Mouse (Mus musculus) intestine, embryonic 16.5 days (tissue): ENCODE measurements around the gene I830077J02Rik. TPM values are rescaled to one million over a fixed set of nuclear protein-coding genes. Genes with fewer than 3 reads are reported as not detected.

Experiments used
- ATAC-seq: fragments of 200-750 bp; cut with Nextera tagmentation; 2 replicates; pipeline ENCODE4 v1.8.0; 2017; ENCODE audit warnings: moderate TSS enrichment, moderate library complexity
- H3K27ac ChIP-seq: fragments of 300-500 bp; sonication (generic); 2 replicates; pipeline ENCODE4 v1.5.1; 2014; ENCODE audit warnings: mild to moderate bottlenecking, low read length
- H3K27me3 ChIP-seq: fragments of 300-500 bp; sonication (generic); replicated peaks from 2 replicates; pipeline ENCODE4 v1.6.1; 2014; ENCODE audit warnings: low read length, control low read depth, mixed read lengths; ENCODE audit not compliant: control insufficient read depth, insufficient read depth
- H3K36me3 ChIP-seq: fragments of 300-500 bp; sonication (generic); 2 replicates; pipeline ENCODE4 v1.6.1; 2014; ENCODE audit warnings: low read length, control low read depth; ENCODE audit not compliant: control insufficient read depth, insufficient read depth
- H3K4me1 ChIP-seq: fragments of 300-500 bp; sonication (generic); 2 replicates; pipeline ENCODE4 v1.6.1; 2014; ENCODE audit warnings: low read length, control low read depth, mixed read lengths; ENCODE audit not compliant: control insufficient read depth, insufficient read depth
- H3K4me2 ChIP-seq: fragments of 300-500 bp; sonication (generic); 2 replicates; pipeline ENCODE4 v1.6.1; 2014; ENCODE audit warnings: low read depth, low read length, control low read depth
- H3K4me3 ChIP-seq: fragments of 300-500 bp; sonication (generic); 2 replicates; pipeline ENCODE4 v1.5.1; 2014; ENCODE audit warnings: mild to moderate bottlenecking, low read length
- H3K9ac ChIP-seq: fragments of 300-500 bp; sonication (generic); 2 replicates; pipeline ENCODE4 v1.6.1; 2014; ENCODE audit warnings: low read depth, low read length
- H3K9me3 ChIP-seq: fragments of 300-500 bp; sonication (generic); 2 replicates; pipeline ENCODE4 v1.6.1; 2016; ENCODE audit warnings: low read length, control low read depth; ENCODE audit not compliant: control insufficient read depth
- WGBS: fragments of 180-500 bp; shearing (Covaris S2); extraction: QIAGEN DNeasy Blood & Tissue Kit; methylation state at CpG from one replicate; pipeline ENCODE4 v1.1.7; 2014; 5-methylcytosine and 5-hydroxymethylcytosine counted together
- polyA plus RNA-seq: library from polyadenylated mRNA; unstranded; fragments of >200 nt; fragmentation: Nextera tagmentation; extraction: Ambion mirVana; gene quantifications from 2 replicates; pipeline ENCODE4 v1.2.1, GENCODE M21; 2015

Gene I830077J02Rik
- polyA plus RNA-seq, 1 experiment from 2014 or later: 1.1 TPM

DNA sequence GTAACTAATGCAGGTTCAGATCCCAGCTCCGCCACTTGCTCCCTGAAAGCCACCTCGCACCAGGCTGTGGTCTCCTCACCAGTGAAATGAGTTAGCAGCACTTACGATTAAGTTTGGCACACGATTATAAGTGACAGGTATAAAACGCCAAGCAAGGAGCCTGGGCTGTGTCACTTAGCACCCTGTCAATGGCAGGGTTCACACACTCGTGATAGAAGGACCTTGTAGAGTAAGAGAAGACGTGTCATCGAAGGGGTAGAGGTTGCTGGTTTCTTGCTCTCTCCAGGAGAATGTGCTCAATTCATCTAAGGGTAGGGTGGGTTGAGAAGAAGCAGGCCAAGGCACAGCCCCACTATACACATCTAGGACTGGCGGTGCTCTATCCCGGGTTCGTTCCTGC lies 33.6 kb downstream of the I830077J02Rik start:
- Histone ChIP-seq H3K27ac (no peak overlapping the region), H3K4me2 (no peak overlapping the region), H3K9me3 (no peaks in the 10 kb centered on the region), H3K27me3 (no peaks in the 10 kb centered on the region), H3K4me1 (peaks cover 15% of the 10 kb centered on the region), H3K4me3 (no peak overlapping the region), H3K9ac (no peak overlapping the region), H3K36me3 (no peaks in the 10 kb centered on the region)
- no peak for ATAC-seq
- WGBS: 90% methylated on average over 11 of the region's 11 CpGs

DNA sequence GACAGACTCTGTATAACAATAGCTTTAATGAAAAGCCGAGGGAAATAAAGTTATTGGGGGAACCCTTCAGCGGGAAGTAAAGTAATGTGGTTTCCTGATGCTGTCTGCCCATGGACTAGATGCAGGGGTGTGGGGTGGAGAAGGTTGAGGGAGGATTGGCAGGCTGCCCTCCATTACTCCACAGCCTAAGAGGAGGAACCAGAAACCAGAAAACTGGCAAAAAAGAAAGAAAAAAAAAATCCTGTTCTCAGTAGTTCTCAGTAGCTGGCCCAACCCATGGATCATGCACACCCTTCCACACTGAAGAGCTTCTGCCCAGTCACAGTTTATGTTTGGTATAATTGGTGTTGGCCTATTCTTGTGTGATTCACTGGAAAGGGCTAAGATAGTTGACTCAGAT lies 34.1 kb downstream of the I830077J02Rik start:
- Histone ChIP-seq H3K4me1 (peaks cover 18% of the 10 kb centered on the region), H3K4me2 (no peak overlapping the region), H3K36me3 (no peaks in the 10 kb centered on the region), H3K9me3 (no peaks in the 10 kb centered on the region), H3K9ac (no peak overlapping the region), H3K27ac (no peak overlapping the region), H3K27me3 (no peaks in the 10 kb centered on the region), H3K4me3 (no peak overlapping the region)
- ATAC-seq: no peak
- WGBS: 76% methylated on average over 2 of the region's 2 CpGs

- H3K27ac ChIP-seq: no peak overlapping the region
- H3K4me1 ChIP-seq: peaks cover 18% of the 10 kb centered on the region
- H3K9me3 ChIP-seq: no peaks in the 10 kb centered on the region
- no peak overlapping the region for H3K9ac ChIP-seq
- H3K4me3 ChIP-seq: no peak overlapping the region
- no peaks in the 10 kb centered on the region for H3K36me3 ChIP-seq
- H3K4me2 ChIP-seq: no peak overlapping the region
- no peaks in the 10 kb centered on the region for H3K27me3 ChIP-seq
- WGBS: 88% methylated on average over 3 of the region's 3 CpGs
- ATAC-seq: no peak
Observed at GRCm38 (mm10) chr3:105896811-105897210, 35.7 kb downstream of the I830077J02Rik start.

- peak overlapping the region; percentile 81 for H3K27ac ChIP-seq
- no peak overlapping the region for H3K4me3 ChIP-seq
- ATAC-seq: peak; percentile 86
- H3K36me3 ChIP-seq: no peaks in the 10 kb centered on the region
- H3K4me2 ChIP-seq: 0 out of 2 replicates have a peak overlapping the region, but pooled peaks have one; percentile 24
- H3K9ac ChIP-seq: peak overlapping the region; percentile 23; the same call in 1 of the 2 replicates
- WGBS: 57% methylated on average over 23 of the region's 23 CpGs
- no peaks in the 10 kb centered on the region for H3K9me3 ChIP-seq
- peaks cover 22% of the 10 kb centered on the region for H3K4me1 ChIP-seq
- H3K27me3 ChIP-seq: no peaks in the 10 kb centered on the region
Observed at GRCm38 (mm10) chr3:105894601-105895592, 37.6 kb downstream of the I830077J02Rik start.

GRCm38 (mm10) chr3:105893941-105894391 lies 38.5 kb downstream of the I830077J02Rik start:
- H3K4me3 ChIP-seq: no peak overlapping the region
- H3K9ac ChIP-seq: no peak overlapping the region
- peak overlapping the region; percentile 81 for H3K27ac ChIP-seq
- ATAC-seq: peak; percentile 45
- H3K9me3 ChIP-seq: no peaks in the 10 kb centered on the region
- no peaks in the 10 kb centered on the region for H3K36me3 ChIP-seq
- H3K4me2 ChIP-seq: peak overlapping the region; percentile 24; the same call in 1 of the 2 replicates
- peaks cover 22% of the 10 kb centered on the region for H3K4me1 ChIP-seq
- H3K27me3 ChIP-seq: no peaks in the 10 kb centered on the region
- 35% methylated on average over 6 of the region's 6 CpGs for WGBS

DNA sequence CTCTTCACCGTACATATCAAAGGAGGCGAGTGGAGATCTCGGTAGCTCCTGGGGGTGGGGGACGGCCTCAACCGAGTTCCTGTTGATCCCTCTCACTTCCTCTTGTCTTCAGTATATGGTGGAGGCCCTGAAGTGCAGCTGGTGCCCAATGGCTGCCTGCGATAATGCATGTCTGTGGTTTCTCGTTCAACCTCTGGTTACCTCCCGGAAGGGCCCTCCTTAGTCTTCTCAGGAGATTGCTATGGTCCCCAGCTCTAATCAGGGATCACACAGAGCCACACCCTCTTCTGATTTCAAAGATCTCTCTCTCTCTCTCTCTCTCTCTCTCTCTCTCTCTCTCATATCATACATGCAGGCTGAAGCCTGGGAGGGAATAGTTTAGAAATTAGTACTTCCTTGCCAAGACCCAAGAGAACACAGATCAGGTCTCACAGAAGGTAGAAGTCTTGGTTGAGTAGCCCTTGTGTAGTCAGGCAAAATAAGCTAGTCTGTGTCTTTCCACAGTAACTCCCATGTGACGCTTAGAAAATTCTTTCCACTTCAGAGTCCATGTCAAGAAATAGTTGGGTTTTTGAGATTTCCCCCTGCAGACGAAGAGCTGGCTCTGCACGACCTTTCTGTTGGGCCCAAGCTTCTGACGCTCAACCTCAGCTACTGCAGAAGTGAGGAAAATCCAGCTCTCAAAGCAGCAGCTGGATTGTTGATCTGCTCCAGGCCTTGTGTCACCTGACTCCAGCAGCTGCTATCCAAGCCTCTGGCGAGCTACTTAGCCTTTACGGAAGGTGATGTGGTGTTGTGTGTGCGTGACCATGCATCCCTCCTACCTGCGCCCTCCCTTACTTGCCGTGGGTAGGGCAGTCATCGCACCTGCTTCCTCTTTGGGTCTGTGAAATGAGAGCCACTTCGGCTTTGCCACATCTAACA lies 39.6 kb downstream of the I830077J02Rik start:
- Histone ChIP-seq H3K36me3 (no peaks in the 10 kb centered on the region), H3K9me3 (no peaks in the 10 kb centered on the region), H3K4me3 (no peak overlapping the region), H3K4me1 (peaks cover 22% of the 10 kb centered on the region), H3K27me3 (no peaks in the 10 kb centered on the region), H3K27ac (no peak overlapping the region; the same call in 1 of the 2 replicates), H3K9ac (no peak overlapping the region), H3K4me2 (no peak overlapping the region)
- 80% methylated on average over 19 of the region's 19 CpGs for WGBS
- ATAC-seq: no peak

DNA sequence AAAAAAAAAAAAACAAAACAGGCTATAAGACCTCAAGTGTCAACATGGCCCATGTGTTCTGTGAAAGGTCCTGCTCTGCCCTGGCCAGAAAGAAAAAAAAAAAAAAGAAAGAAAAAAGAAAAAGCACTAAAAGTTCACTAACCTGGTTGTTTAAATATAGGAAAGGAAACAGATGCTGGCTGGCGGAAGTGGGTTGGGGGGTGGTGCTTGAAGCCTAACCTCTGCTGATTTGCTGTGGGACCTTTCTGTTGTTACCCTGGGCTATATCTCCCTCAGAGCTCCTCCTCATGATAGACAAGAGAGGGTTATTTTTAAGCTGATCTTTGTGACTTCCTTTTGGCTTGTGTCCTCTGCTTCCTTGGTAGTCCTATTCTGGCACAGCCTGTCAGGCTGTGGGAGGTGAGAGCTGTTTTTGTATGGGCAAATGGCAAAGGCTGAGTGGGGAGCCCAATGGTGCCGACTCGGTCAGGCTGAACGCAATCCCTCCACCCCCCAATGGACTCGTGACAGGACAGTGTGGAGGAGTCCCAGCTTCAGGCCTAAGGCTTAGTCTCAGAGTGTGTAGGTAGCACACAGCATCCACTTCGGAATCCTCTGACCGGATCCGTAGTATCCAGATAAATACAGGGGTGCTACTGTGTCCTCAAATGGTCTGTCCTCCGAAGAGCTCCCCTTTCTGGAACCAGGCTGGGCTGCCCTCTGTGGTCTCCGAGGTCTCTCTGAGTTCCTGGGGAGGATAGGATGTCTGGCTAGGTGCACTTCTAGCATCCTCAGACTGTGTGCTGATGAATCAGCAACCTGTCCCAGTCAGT lies 40.5 kb downstream of the I830077J02Rik start:
- Histone ChIP-seq H3K36me3 (no peaks in the 10 kb centered on the region), H3K27me3 (no peaks in the 10 kb centered on the region), H3K9ac (no peak overlapping the region), H3K4me2 (no peak overlapping the region), H3K27ac (peak overlapping the region; percentile 50), H3K9me3 (no peaks in the 10 kb centered on the region), H3K4me1 (peaks cover 22% of the 10 kb centered on the region), H3K4me3 (no peak overlapping the region)
- no peak for ATAC-seq
- WGBS: 78% methylated on average over 10 of the region's 10 CpGs

DNA sequence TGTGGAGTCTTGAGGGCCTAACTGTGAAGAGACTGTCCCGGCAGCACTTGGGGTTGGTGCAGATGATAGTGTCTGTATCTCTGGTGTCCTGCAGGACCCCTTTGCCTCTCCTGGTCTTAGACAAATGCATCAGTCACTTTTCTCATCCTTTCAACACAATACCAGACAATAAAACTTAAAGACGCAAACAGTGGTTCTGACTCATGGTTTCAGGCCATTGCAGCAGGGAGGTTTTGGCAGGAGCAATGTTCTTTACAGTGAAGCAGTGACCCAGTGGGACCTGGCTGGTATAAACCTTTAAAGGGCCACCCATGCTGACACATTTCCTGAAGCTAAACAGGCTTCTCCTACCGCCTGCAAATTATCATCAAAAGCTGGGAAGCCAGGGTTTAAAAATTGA lies 41.3 kb downstream of the I830077J02Rik start:
- no peaks in the 10 kb centered on the region for H3K27me3 ChIP-seq
- WGBS: 54% methylated on average over 3 of the region's 3 CpGs
- H3K4me3 ChIP-seq: no peak overlapping the region
- no peak for ATAC-seq
- H3K4me2 ChIP-seq: no peak overlapping the region
- no peaks in the 10 kb centered on the region for H3K9me3 ChIP-seq
- peaks cover 22% of the 10 kb centered on the region for H3K4me1 ChIP-seq
- H3K36me3 ChIP-seq: no peaks in the 10 kb centered on the region
- H3K27ac ChIP-seq: peak overlapping the region; percentile 50
- H3K9ac ChIP-seq: no peak overlapping the region
